Mouse (Mus musculus) urinary bladder, postnatal 4 days (tissue): ENCODE data around the gene Fggy.

ENCODE experiments used
- DNase-seq, 2 experiments: peaks; one replicate each; pipeline ENCODE4 v3.0.0; 2021 to 2022; ENCODE audit warnings: low spot score in 2 of 2

The Fggy gene

GRCm38 (mm10) chr4:95778528-95778927, 221.2 kb downstream of the Fggy start:
- no peak for DNase-seq

GRCm38 (mm10) chr4:95784146-95784895, 227.0 kb downstream of the Fggy start:
- no peak for DNase-seq

- no peak for DNase-seq
Measured at GRCm38 (mm10) chr4:95787609-95788008, 230.3 kb downstream of the Fggy start.

- DNase-seq, result no peak
Measured at GRCm38 (mm10) chr4:95788867-95789266, 231.6 kb downstream of the Fggy start.

- no peak for DNase-seq
Measured at GRCm38 (mm10) chr4:95791913-95792475, 234.7 kb downstream of the Fggy start.

- no peak for DNase-seq
Measured at GRCm38 (mm10) chr4:95793647-95794328, 236.5 kb downstream of the Fggy start.

GRCm38 (mm10) chr4:95794651-95795050, 237.3 kb downstream of the Fggy start:
- no peak for DNase-seq

- no peak for DNase-seq
Measured at GRCm38 (mm10) chr4:95795283-95795682, 238.0 kb downstream of the Fggy start.

- no peak for DNase-seq
Measured at GRCm38 (mm10) chr4:95819650-95820049, 262.3 kb downstream of the Fggy start.

- DNase-seq, result no peak
Measured at GRCm38 (mm10) chr4:95821906-95822579, 264.7 kb downstream of the Fggy start.

GRCm38 (mm10) chr4:95828164-95828563, 270.9 kb downstream of the Fggy start:
- no peak for DNase-seq

- DNase-seq, result no peak
Measured at GRCm38 (mm10) chr4:95830320-95830719, 273.0 kb downstream of the Fggy start.

GRCm38 (mm10) chr4:95839860-95840259, 282.6 kb downstream of the Fggy start:
- DNase-seq, result no peak

- no peak for DNase-seq
Measured at GRCm38 (mm10) chr4:95840389-95841053, 283.2 kb downstream of the Fggy start.

- DNase-seq, result no peak
Measured at GRCm38 (mm10) chr4:95845981-95846617, 288.8 kb downstream of the Fggy start.

- no peak for DNase-seq
Measured at GRCm38 (mm10) chr4:95847219-95847618, 289.9 kb downstream of the Fggy start.

GRCm38 (mm10) chr4:95847664-95848063, 290.4 kb downstream of the Fggy start:
- no peak for DNase-seq

GRCm38 (mm10) chr4:95849497-95849896, 292.2 kb downstream of the Fggy start:
- DNase-seq, result no peak

GRCm38 (mm10) chr4:95850044-95850739, 292.9 kb downstream of the Fggy start:
- no peak for DNase-seq

GRCm38 (mm10) chr4:95852257-95852656, 294.9 kb downstream of the Fggy start:
- DNase-seq, result no peak

- DNase-seq, result no peak
Measured at GRCm38 (mm10) chr4:95856008-95856407, 298.7 kb downstream of the Fggy start.
